Mouse (Mus musculus) bone marrow macrophage, adult 2 months (primary cell): Measurements from ENCODE around the gene Rhoc.

Source experiments
- CTCF ChIP-seq: IDR thresholded peaks from 2 replicates; pipeline ENCODE4 v1.5.1; 2012; ENCODE audit warnings: low read depth, mild to moderate bottlenecking, low read length, moderate library complexity
- POLR2A ChIP-seq: IDR thresholded peaks from 2 replicates; pipeline ENCODE4 v1.6.1; 2012; ENCODE audit warnings: mild to moderate bottlenecking, low read depth, low read length, borderline replicate concordance

DNA sequence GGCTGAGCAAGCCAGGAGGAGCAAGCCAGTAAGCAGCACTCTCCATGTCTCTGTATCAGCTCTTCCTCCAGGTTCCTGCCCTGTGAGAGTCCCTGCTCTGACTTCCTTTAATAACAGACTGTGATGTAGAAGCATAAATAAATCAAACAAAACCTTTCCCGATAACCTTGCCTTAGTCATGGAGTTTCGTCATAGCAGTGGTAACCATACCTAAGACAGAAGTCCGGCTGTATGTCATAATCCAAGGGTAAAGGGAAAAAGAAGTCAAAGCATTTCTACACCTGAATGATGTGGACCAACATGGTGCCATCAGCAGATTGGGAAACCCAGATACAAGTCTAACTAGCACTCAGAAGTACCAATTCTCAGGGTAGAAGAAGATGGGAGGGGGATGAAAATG is 47.6 kb downstream of the Rhoc start:
- TF ChIP-seq CTCF (no peak), POLR2A (no peak)
